Mouse (Mus musculus): Measurements from ENCODE around the gene 6430571L13Rik. TPM values are rescaled to one million over a fixed set of nuclear protein-coding genes. Genes with fewer than 3 reads are reported as not detected.

The 6430571L13Rik gene
- total RNA-seq, 1 experiment from 2014 or later, result 0.23 TPM

GRCm38 (mm10) chr9:107370106-107370463 is 29.7 kb downstream of the 6430571L13Rik start:
- ATAC-seq (replicated peaks; ENCODE audit: low read depth, poor library complexity, severe bottlenecking), result no peak

GRCm38 (mm10) chr9:107372441-107372840 is 32.0 kb downstream of the 6430571L13Rik start:
- ATAC-seq (replicated peaks; ENCODE audit: low read depth, poor library complexity, severe bottlenecking), result peak; percentile 85

- no peak for ATAC-seq (replicated peaks; ENCODE audit: low read depth, poor library complexity, severe bottlenecking)
Observed at GRCm38 (mm10) chr9:107374623-107375022, 34.2 kb downstream of the 6430571L13Rik start.

- no peak for ATAC-seq (replicated peaks; ENCODE audit: low read depth, poor library complexity, severe bottlenecking)
Observed at GRCm38 (mm10) chr9:107375451-107375850, 35.0 kb downstream of the 6430571L13Rik start.

- ATAC-seq (replicated peaks; ENCODE audit: low read depth, poor library complexity, severe bottlenecking), result no peak
Observed at GRCm38 (mm10) chr9:107377961-107378512, 37.6 kb downstream of the 6430571L13Rik start.

GRCm38 (mm10) chr9:107381723-107382122 is 41.3 kb downstream of the 6430571L13Rik start:
- peak; percentile 67; the same call in 1 of the 2 replicates for ATAC-seq (replicated peaks; ENCODE audit: low read depth, poor library complexity, severe bottlenecking)

GRCm38 (mm10) chr9:107384396-107384795 is 44.0 kb downstream of the 6430571L13Rik start:
- ATAC-seq (replicated peaks; ENCODE audit: low read depth, poor library complexity, severe bottlenecking), result no peak

GRCm38 (mm10) chr9:107386722-107387121 is 46.3 kb downstream of the 6430571L13Rik start:
- ATAC-seq (replicated peaks; ENCODE audit: low read depth, poor library complexity, severe bottlenecking), result no peak

GRCm38 (mm10) chr9:107387708-107388107 is 47.3 kb downstream of the 6430571L13Rik start:
- ATAC-seq (replicated peaks; ENCODE audit: low read depth, poor library complexity, severe bottlenecking), result no peak

GRCm38 (mm10) chr9:107388263-107388662 is 47.9 kb downstream of the 6430571L13Rik start:
- no peak for ATAC-seq (replicated peaks; ENCODE audit: low read depth, poor library complexity, severe bottlenecking)

GRCm38 (mm10) chr9:107396397-107396796 is 56.0 kb downstream of the 6430571L13Rik start:
- ATAC-seq (replicated peaks; ENCODE audit: low read depth, poor library complexity, severe bottlenecking), result peak; percentile 60; the same call in 1 of the 2 replicates

GRCm38 (mm10) chr9:107398968-107399367 is 58.6 kb downstream of the 6430571L13Rik start:
- ATAC-seq (replicated peaks; ENCODE audit: low read depth, poor library complexity, severe bottlenecking), result no peak

- no peak for ATAC-seq (replicated peaks; ENCODE audit: low read depth, poor library complexity, severe bottlenecking)
Observed at GRCm38 (mm10) chr9:107399491-107399971, 59.1 kb downstream of the 6430571L13Rik start, which contains the start of gene Cacna2d2. TSS of gene Cacna2d2 (plus strand) at chr9:107399612.

- ATAC-seq (replicated peaks; ENCODE audit: low read depth, poor library complexity, severe bottlenecking), result no peak
Observed at GRCm38 (mm10) chr9:107400060-107400511, 59.7 kb downstream of the 6430571L13Rik start.

GRCm38 (mm10) chr9:107400666-107401285 is 60.4 kb downstream of the 6430571L13Rik start:
- ATAC-seq (replicated peaks; ENCODE audit: low read depth, poor library complexity, severe bottlenecking), result no peak

Other genes with a start within 250 kb of the 6430571L13Rik start
- 0.23 and 1.6 TPM in 2 replicates for gene Dock3, start 108.7 kb upstream of the 6430571L13Rik start, total RNA-seq (2017)
- 61.4 and 71.9 TPM in 2 replicates for gene Mapkapk3, start 50.7 kb upstream of the 6430571L13Rik start, total RNA-seq (2017)
- 0.27 and 0.39 TPM in 2 replicates for gene Cish, start 44.6 kb upstream of the 6430571L13Rik start, total RNA-seq (2017)
- gene Hemk1, start 2.3 kb upstream of the 6430571L13Rik start, total RNA-seq (2017), result 8.1 and 16.1 TPM in 2 replicates
- 0.19 and 0.37 TPM in 2 replicates for gene Cacna2d2, start 59.0 kb downstream of the 6430571L13Rik start, total RNA-seq (2017)
- 15.1 and 17.2 TPM in 2 replicates for gene Tmem115, start 193.3 kb downstream of the 6430571L13Rik start, total RNA-seq (2017)
- gene Cyb561d2, start 201.6 kb downstream of the 6430571L13Rik start, total RNA-seq (2017), result 13.7 and 33.9 TPM in 2 replicates
- 12.8 and 15.2 TPM in 2 replicates for gene Nprl2, start 201.6 kb downstream of the 6430571L13Rik start, total RNA-seq (2017)
- gene Zmynd10, start 206.7 kb downstream of the 6430571L13Rik start, total RNA-seq (2017), result not detected in 2 replicates
- gene Rassf1, start 211.0 kb downstream of the 6430571L13Rik start, total RNA-seq (2017), result 29.3 and 37.4 TPM in 2 replicates
- gene Tusc2, start 222.7 kb downstream of the 6430571L13Rik start, total RNA-seq (2017), result 11.8 and 14.8 TPM in 2 replicates
- 6.9 and 7.2 TPM in 2 replicates for gene Hyal2, start 227.3 kb downstream of the 6430571L13Rik start, total RNA-seq (2017)
- gene Hyal1, start 236.3 kb downstream of the 6430571L13Rik start, total RNA-seq (2017), result 0.53 and 1.2 TPM in 2 replicates
- gene Naa80, start 238.3 kb downstream of the 6430571L13Rik start, total RNA-seq (2017), result 13.3 TPM in 2 replicates
- gene Hyal3, start 240.2 kb downstream of the 6430571L13Rik start, total RNA-seq (2017), result 0.87 and 3.9 TPM in 2 replicates
- gene Ifrd2, start 247.0 kb downstream of the 6430571L13Rik start, total RNA-seq (2017), result 59.3 and 59.7 TPM in 2 replicates

All from common myeloid progenitor, adult 5-6 weeks (primary cell).